Comparison of ENCODE assay signal across 18 mouse cellular contexts in genomic region chr19:53082862-53083261, GRCm38 (mm10).
"Had no signal": no experiment of that assay in that cellular context is flagged by ENCODE, and none has a peak within 500 bp of the region (broad histone marks: within the 10 kb centered on the region; RNA-seq: fewer than 3 reads in every experiment).

No protein-coding gene starts in this region.

- H3K36me3 ChIP-seq: intestine, embryonic 15.5 days; liver, embryonic 13.5 days; midbrain, embryonic 10.5 days; neural tube, embryonic 12.5 days; neural tube, embryonic 15.5 days had no signal

- DNase-seq: kidney, adult 18-20 months; kidney, adult 9 months; kidney, postnatal 14 days; kidney, postnatal 4 days; liver, embryonic 13.5 days; midbrain, embryonic 14.5 days; right cerebral cortex, adult 18-20 months; right cerebral cortex, postnatal 14 days; right cerebral cortex, postnatal 4 days; thymus, adult 2 months; thymus, postnatal 14 days; thymus, postnatal 4 days had no signal

- ATAC-seq: intestine, embryonic 15.5 days had no signal

- H3K27ac ChIP-seq: liver, embryonic 13.5 days; midbrain, embryonic 10.5 days; neural tube, embryonic 12.5 days; neural tube, embryonic 15.5 days; stomach, postnatal 0 days had no signal

- H3K9me3 ChIP-seq: intestine, embryonic 15.5 days; liver, embryonic 13.5 days; neural tube, embryonic 12.5 days; neural tube, embryonic 15.5 days had no signal

- H3K4me3 ChIP-seq: intestine, embryonic 15.5 days; liver, embryonic 13.5 days; megakaryocyte, embryonic 14.5 days; midbrain, embryonic 10.5 days; neural tube, embryonic 12.5 days; neural tube, embryonic 15.5 days had no signal

- H3K4me2 ChIP-seq: intestine, embryonic 15.5 days; liver, embryonic 13.5 days; neural tube, embryonic 12.5 days; neural tube, embryonic 15.5 days had no signal

- H3K9ac ChIP-seq: intestine, embryonic 15.5 days; liver, embryonic 13.5 days; neural tube, embryonic 12.5 days; neural tube, embryonic 15.5 days had no signal

- H3K27me3 ChIP-seq: intestine, embryonic 15.5 days; neural tube, embryonic 12.5 days; neural tube, embryonic 15.5 days had no signal
